In the genomic region with DNA sequence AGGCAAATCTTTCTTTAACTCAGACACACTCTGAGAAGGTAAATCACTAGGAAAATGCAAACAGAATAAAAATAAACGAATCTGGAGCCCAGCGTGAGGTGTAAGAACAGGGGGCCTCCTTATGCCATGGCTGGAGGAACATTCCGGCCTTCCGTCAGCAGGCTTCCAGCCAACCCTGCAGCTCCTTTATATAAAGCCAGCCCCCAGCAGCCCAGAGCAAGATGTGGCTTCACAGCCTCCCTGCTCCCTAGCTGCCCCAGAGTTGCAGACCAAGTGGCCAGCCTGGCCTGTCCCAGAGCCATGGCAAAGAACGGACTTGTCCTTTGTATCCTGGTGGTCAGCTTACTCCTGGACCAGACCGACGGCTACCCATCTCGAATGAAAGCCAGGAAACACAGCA, we compare ENCODE assay signal across 23 mouse cellular contexts. TPM values are rescaled to one million over a fixed set of nuclear protein-coding genes. Genes with fewer than 3 reads are reported as not detected.
"Had no signal": no experiment of that assay in that cellular context is flagged by ENCODE, and none has a peak within 500 bp of the region (broad histone marks: within the 10 kb centered on the region; RNA-seq: fewer than 3 reads in every experiment).

Gene Clec3a (plus strand): TSS at position 301 of the 400 bp plus-strand sequence.

- H3K27me3 ChIP-seq: neural tube, embryonic 13.5 days; neural tube, embryonic 15.5 days had no signal

- H3K4me3 ChIP-seq: midbrain, embryonic 10.5 days; midbrain, embryonic 12.5 days; myocyte; neural tube, embryonic 13.5 days; neural tube, embryonic 15.5 days had no signal

- H3K36me3 ChIP-seq: midbrain, embryonic 10.5 days; midbrain, embryonic 12.5 days; neural tube, embryonic 13.5 days; neural tube, embryonic 15.5 days had no signal

- DNase-seq: lung, adult 18-20 months; lung, postnatal 10 days; lung, postnatal 4 days; midbrain, embryonic 14.5 days; retina, postnatal 1 day; right cerebral cortex, adult 18-20 months; right cerebral cortex, postnatal 25 days; right cerebral cortex, postnatal 4 days; spleen, adult 18-20 months; thymus, adult 18-20 months; thymus, postnatal 14 days; thymus, postnatal 36 days had no signal

- H3K9me3 ChIP-seq: midbrain, embryonic 10.5 days; midbrain, embryonic 12.5 days; neural tube, embryonic 13.5 days; neural tube, embryonic 15.5 days had no signal

- H3K4me2 ChIP-seq: midbrain, embryonic 12.5 days; neural tube, embryonic 13.5 days; neural tube, embryonic 15.5 days had no signal

- H3K9ac ChIP-seq: liver, embryonic 14.5 days; midbrain, embryonic 12.5 days; neural tube, embryonic 13.5 days; neural tube, embryonic 15.5 days had no signal

- H3K4me1 ChIP-seq: midbrain, embryonic 12.5 days; neural tube, embryonic 13.5 days; neural tube, embryonic 15.5 days had no signal

- H3K27ac ChIP-seq: liver, embryonic 14.5 days; midbrain, embryonic 10.5 days; midbrain, embryonic 12.5 days; neural tube, embryonic 13.5 days; neural tube, embryonic 15.5 days had no signal

- ATAC-seq: midbrain, embryonic 16.5 days had no signal

RNA-seq across cellular contexts. Expression of gene Clec3a, which starts in this region (rescaled TPM):
- polyA plus RNA-seq: liver, embryonic 14.5 days; liver, embryonic 16.5 days; midbrain, embryonic 10.5 days; midbrain, embryonic 14.5 days; midbrain, embryonic 16.5 days; myocyte; neural tube, embryonic 11.5 days; neural tube, embryonic 13.5 days; small intestine, adult 2 months; thymus, postnatal 0 days had no signal
